In the genomic region with DNA sequence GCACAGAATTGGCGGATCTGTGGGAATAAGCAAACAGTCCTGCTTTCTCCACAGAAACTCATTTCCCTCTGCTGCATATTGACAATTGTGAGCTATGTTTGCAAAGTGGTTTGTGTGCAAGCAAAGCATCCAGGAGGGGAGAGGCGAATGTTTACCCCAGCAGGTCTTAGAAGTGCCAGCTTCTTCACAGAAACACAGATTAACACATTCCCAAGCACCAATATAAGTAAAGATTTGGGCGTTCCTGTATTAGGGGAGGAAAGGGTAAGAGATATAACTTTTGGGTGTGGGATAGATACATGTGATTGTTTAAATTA, we compare ENCODE assay signal across 10 mouse cellular contexts.
DNase-seq lines count a peak whose midpoint lies in the region; ATAC-seq and TF ChIP-seq lines count a peak whose summit lies in the region.
"Had no signal": no experiment of that assay in that cellular context is flagged by ENCODE, and none has a peak within 500 bp of the region (broad histone marks: within the 10 kb centered on the region; RNA-seq: fewer than 3 reads in every experiment).

No protein-coding gene starts in this region.

- H3K4me1 ChIP-seq in heart, embryonic 13.5 days, result peaks cover 19% of the 10 kb centered on the region
- H3K4me1 ChIP-seq in liver, postnatal 0 days (ENCODE audit: insufficient read depth), result no peaks in the 10 kb centered on the region
- no peaks in the 10 kb centered on the region for H3K4me1 ChIP-seq in liver, embryonic 12.5 days
- peaks cover 5% of the 10 kb centered on the region for H3K4me1 ChIP-seq in hindbrain, embryonic 14.5 days (replicated peaks; ENCODE audit: control insufficient read depth, insufficient read depth, low read length)
- H3K4me1 ChIP-seq in neural tube, embryonic 13.5 days (replicated peaks), result peaks cover 18% of the 10 kb centered on the region

- H3K36me3 ChIP-seq in heart, embryonic 13.5 days, result no peaks in the 10 kb centered on the region
- H3K36me3 ChIP-seq in liver, postnatal 0 days (replicated peaks; ENCODE audit: insufficient read depth, low read length), result no peaks in the 10 kb centered on the region
- no peaks in the 10 kb centered on the region for H3K36me3 ChIP-seq in liver, embryonic 12.5 days
- H3K36me3 ChIP-seq in hindbrain, embryonic 14.5 days (replicated peaks; ENCODE audit: control insufficient read depth, insufficient read depth), result no peaks in the 10 kb centered on the region
- H3K36me3 ChIP-seq in neural tube, embryonic 13.5 days, result no peaks in the 10 kb centered on the region

- 36% methylated on average over 3 of the region's 3 CpGs for WGBS in heart, embryonic 13.5 days
- WGBS in liver, postnatal 0 days (ENCODE audit: insufficient replicate concordance), result 53% methylated on average over 3 of the region's 3 CpGs
- WGBS in liver, embryonic 12.5 days (ENCODE audit: insufficient replicate concordance), result 60% methylated on average over 3 of the region's 3 CpGs
- 51% methylated on average over 3 of the region's 3 CpGs for whole genome bisulfite sequencing in hindbrain, embryonic 14.5 days
- 62% methylated on average over 3 of the region's 3 CpGs for WGBS in neural tube, embryonic 13.5 days

- no peak for ATAC-seq in heart, embryonic 13.5 days (ENCODE audit: extremely low read depth, insufficient number of reproducible peaks, low FRiP score, low TSS enrichment)
- ATAC-seq in liver, postnatal 0 days, result no peak
- ATAC-seq in liver, embryonic 12.5 days, result no peak
- no peak; the same call in 1 of the 2 replicates for ATAC-seq in hindbrain, embryonic 14.5 days (ENCODE audit: low FRiP score)
- ATAC-seq in neural tube, embryonic 13.5 days (ENCODE audit: low read depth), result 0 out of 2 replicates have a peak, but pooled peaks have one; percentile 5

- no peak for TF ChIP-seq CTCF in liver, postnatal 0 days (IDR thresholded peaks at IDR 0.05; ENCODE audit: low read depth)

- H3K4me2 ChIP-seq in heart, embryonic 13.5 days, result peak overlapping the region; percentile 60
- peak overlapping the region; percentile 36; the same call in 1 of the 2 replicates for H3K4me2 ChIP-seq in liver, postnatal 0 days (ENCODE audit: low read depth, low read length)
- no peak overlapping the region; the same call in 1 of the 2 replicates for H3K4me2 ChIP-seq in liver, embryonic 12.5 days
- peak overlapping the region; percentile 28 for H3K4me2 ChIP-seq in hindbrain, embryonic 14.5 days (replicated peaks)
- H3K4me2 ChIP-seq in neural tube, embryonic 13.5 days, result peak overlapping the region; percentile 44

- no peaks in the 10 kb centered on the region for H3K9me3 ChIP-seq in heart, embryonic 13.5 days
- H3K9me3 ChIP-seq in liver, postnatal 0 days (ENCODE audit: low read length), result no peaks in the 10 kb centered on the region
- no peaks in the 10 kb centered on the region for H3K9me3 ChIP-seq in liver, embryonic 12.5 days (replicated peaks)
- H3K9me3 ChIP-seq in hindbrain, embryonic 14.5 days (ENCODE audit: control insufficient read depth, low read length), result no peaks in the 10 kb centered on the region
- H3K9me3 ChIP-seq in neural tube, embryonic 13.5 days, result no peaks in the 10 kb centered on the region

- peak overlapping the region; percentile 63 for H3K9ac ChIP-seq in heart, embryonic 13.5 days
- no peak overlapping the region for H3K9ac ChIP-seq in liver, postnatal 0 days (replicated peaks)
- no peak overlapping the region for H3K9ac ChIP-seq in liver, embryonic 12.5 days
- H3K9ac ChIP-seq in hindbrain, embryonic 14.5 days, result no peak overlapping the region
- no peak overlapping the region for H3K9ac ChIP-seq in neural tube, embryonic 13.5 days

- no peaks in the 10 kb centered on the region for H3K27me3 ChIP-seq in heart, embryonic 13.5 days (replicated peaks)
- H3K27me3 ChIP-seq in liver, postnatal 0 days (ENCODE audit: insufficient read depth, low read length), result no peaks in the 10 kb centered on the region
- H3K27me3 ChIP-seq in liver, embryonic 12.5 days (replicated peaks), result no peaks in the 10 kb centered on the region
- H3K27me3 ChIP-seq in hindbrain, embryonic 14.5 days (ENCODE audit: control insufficient read depth, insufficient read depth, low read length), result no peaks in the 10 kb centered on the region
- no peaks in the 10 kb centered on the region for H3K27me3 ChIP-seq in neural tube, embryonic 13.5 days
- H3K27me3 ChIP-seq: CH12.LX had no signal

- TF ChIP-seq EP300 in liver, postnatal 0 days (IDR thresholded peaks at IDR 0.05; ENCODE audit: low read depth), result no peak

- no peak for DNase-seq in heart, adult 9 months (ENCODE audit: low spot score in 2 of 2)
- no peak for DNase-seq in liver, postnatal 0 days
- DNase-seq in hindbrain, embryonic 14.5 days (ENCODE audit: low spot score), result no peak
- DNase-seq in urinary bladder, postnatal 10 days (ENCODE audit: low spot score), result no peak
- DNase-seq in retina, embryonic 14.5 days (ENCODE audit: low spot score), result no peak
- DNase-seq: thymus, postnatal 36 days had no signal

- peak overlapping the region; percentile 19 for H3K4me3 ChIP-seq in heart, embryonic 13.5 days
- no peak overlapping the region for H3K4me3 ChIP-seq in liver, postnatal 0 days (ENCODE audit: low read depth, low read length)
- H3K4me3 ChIP-seq in liver, embryonic 12.5 days, result no peak overlapping the region
- H3K4me3 ChIP-seq in hindbrain, embryonic 14.5 days (replicated peaks; ENCODE audit: low read length), result no peak overlapping the region
- H3K4me3 ChIP-seq in neural tube, embryonic 13.5 days, result 0 out of 2 replicates have a peak overlapping the region, but pooled peaks have one; percentile 5

- peak overlapping the region; percentile 89 for H3K27ac ChIP-seq in heart, embryonic 13.5 days (replicated peaks)
- no peak overlapping the region for H3K27ac ChIP-seq in liver, postnatal 0 days (ENCODE audit: low read depth)
- H3K27ac ChIP-seq in liver, embryonic 12.5 days, result no peak overlapping the region
- H3K27ac ChIP-seq in hindbrain, embryonic 14.5 days, result 0 out of 2 replicates have a peak overlapping the region, but pooled peaks have one; percentile 14
- H3K27ac ChIP-seq in neural tube, embryonic 13.5 days (replicated peaks), result peak overlapping the region; percentile 33; the same call in 1 of the 2 replicates

Comparison
In these comparisons a context has a peak if more than half of its experiments do, and no peak if none do; other contexts are left out.
1. H3K27ac ChIP-seq: peak in heart, embryonic 13.5 days (single experiment), hindbrain, embryonic 14.5 days (single experiment) and neural tube, embryonic 13.5 days (single experiment); none in liver, postnatal 0 days (single experiment) and liver, embryonic 12.5 days (single experiment).
2. H3K4me3 ChIP-seq: peak in heart, embryonic 13.5 days (single experiment) and neural tube, embryonic 13.5 days (single experiment); none in liver, postnatal 0 days (single experiment), liver, embryonic 12.5 days (single experiment) and hindbrain, embryonic 14.5 days (single experiment).